Mouse (Mus musculus) brain, embryonic 14.5 days (tissue): ENCODE measurements around the gene Odf3b.

Experiments used
- CTCF ChIP-seq: fragments of 200-500 bp; IDR thresholded peaks from 2 replicates; pipeline ENCODE4 v1.5.1; 2012; ENCODE audit warnings: inconsistent platforms, mild to moderate bottlenecking, moderate library complexity, borderline replicate concordance; ENCODE audit not compliant: insufficient read depth, insufficient read length; ENCODE audit errors: extremely low read depth
- POLR2A ChIP-seq: fragments of 200-500 bp; IDR thresholded peaks from 2 replicates; pipeline ENCODE4 v1.6.1; 2012; ENCODE audit warnings: mild to moderate bottlenecking, inconsistent platforms, borderline replicate concordance; ENCODE audit not compliant: poor library complexity, insufficient read depth, insufficient read length, severe bottlenecking; ENCODE audit errors: extremely low read depth

- TF ChIP-seq POLR2A (no peak), CTCF (no peak)
Measured at GRCm38 (mm10) chr15:89379429-89379828, 347 bp upstream of the Odf3b start.
